Mouse (Mus musculus) gastrocnemius, postnatal 14 days (tissue): ENCODE results near the gene Sept10. TPM values are rescaled to one million over a fixed set of nuclear protein-coding genes. Genes with fewer than 3 reads are reported as not detected.

Experiments
- DNase-seq: peaks from one replicate; pipeline ENCODE4 v3.0.0; 2021; ENCODE audit warnings: mixed read lengths
- intact Hi-C: fragments of 180-260 bp; cut with DNase I; formaldehyde crosslinking; loops from one replicate; pipeline ENCODE4 v1.15.1; 2025; ENCODE audit warnings: low total_unique reads
- long read RNA-seq, 2 experiments: library from polyadenylated mRNA; stranded (forward); transcript quantifications; one replicate each; pipeline ENCODE4 v2.0.0; 2021
- total RNA-seq, 2 experiments: library from RNA; stranded (reverse); gene quantifications; 2 replicates each; pipeline ENCODE4 v1.2.3; 2021

The Sept10 gene
- total RNA-seq: 10 to 100 TPM; 16.6 to 17.0 TPM
- long read RNA-seq, experiment 1, partial matches to known transcripts: 1 of 7 reads
- long read RNA-seq, experiment 1, other reads (novel, unspliced or antisense): 2 of 7 reads
- long read RNA-seq, experiment 2, partial matches to known transcripts: 0 of 5 reads
- long read RNA-seq, experiment 2, other reads (novel, unspliced or antisense): 3 of 5 reads

DNA sequence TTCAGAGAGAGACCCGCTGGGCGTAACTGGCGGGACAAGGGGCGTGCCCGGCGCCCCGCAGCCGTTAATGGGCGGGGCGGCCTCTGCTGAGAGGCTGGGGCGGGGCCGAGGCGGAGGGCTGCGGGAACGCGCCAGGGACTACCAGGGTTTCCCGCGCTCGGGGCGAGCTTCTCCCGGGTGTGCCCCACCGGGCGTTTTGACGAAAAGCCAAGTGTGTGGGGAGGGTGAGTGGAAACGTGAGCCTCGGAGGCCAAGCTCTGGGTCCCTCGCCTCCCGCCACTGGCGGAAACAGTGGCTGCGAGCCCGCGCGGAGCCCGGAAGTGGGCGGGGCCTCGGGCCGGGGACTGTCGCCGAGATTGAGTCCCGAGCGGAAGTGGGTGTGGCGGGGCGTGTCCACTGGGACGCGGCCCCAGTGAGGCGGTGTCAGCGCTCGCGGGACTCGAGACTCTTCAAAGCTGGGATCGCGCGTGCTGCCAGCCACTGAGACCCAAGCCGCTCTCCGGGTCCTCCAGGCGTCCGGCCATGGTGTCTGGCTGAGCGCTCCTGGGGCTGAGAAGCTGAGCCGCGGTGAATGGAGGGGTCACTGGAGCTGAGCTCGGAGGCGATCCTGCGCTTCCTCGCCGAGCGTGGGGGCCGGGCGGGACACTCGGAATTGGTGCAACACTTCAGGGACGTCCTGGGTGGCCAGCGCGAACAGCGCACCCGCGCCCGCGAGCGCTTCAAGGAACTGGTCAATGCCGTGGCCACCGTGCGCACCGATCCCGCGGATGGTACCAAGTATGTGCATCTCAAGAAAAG lies at the start of gene Sept10, which contains the start of gene Sowahc:
TSS of gene Sept10 (minus strand) at position 375 of the 798 bp plus-strand sequence.
TSS of gene Sowahc (plus strand) at position 481 of the 798 bp plus-strand sequence.
- intact Hi-C loops: loop anchor here (10.0 kb wide), 1 partner anchor 63 kb away; no protein-coding TSS in a partner anchor

GRCm38 (mm10) chr10:59268754-59269153 lies 47.1 kb upstream of the Sept10 start:
- no peak for DNase-seq
- intact Hi-C loops: no loop called here

More for the DNA sequence above, at the start of gene Sept10, which contains the start of gene Sowahc:
- DNase-seq: peak; percentile 98

DNA sequence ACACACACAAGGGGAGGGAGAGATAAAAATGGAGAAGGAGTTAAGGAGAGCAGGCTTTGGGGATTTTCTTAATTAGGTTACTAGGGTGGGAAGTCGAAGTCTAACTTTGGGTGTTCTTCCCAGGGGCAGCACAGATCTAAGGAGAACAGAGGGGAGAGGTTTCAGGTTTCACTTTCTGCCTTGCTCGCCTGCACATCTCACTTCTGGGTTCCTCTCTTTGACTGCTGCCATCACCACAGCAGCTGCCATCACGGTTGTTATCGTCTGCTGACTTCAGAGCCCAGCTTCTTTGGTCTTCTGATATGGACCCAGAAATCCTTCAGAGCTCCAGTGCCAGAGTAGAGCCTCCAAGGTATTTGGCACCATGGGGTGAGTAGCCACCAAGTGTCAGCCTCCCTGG lies 46.5 kb upstream of the Sept10 start:
- no peak for DNase-seq
- intact Hi-C loops: no loop called here

DNA sequence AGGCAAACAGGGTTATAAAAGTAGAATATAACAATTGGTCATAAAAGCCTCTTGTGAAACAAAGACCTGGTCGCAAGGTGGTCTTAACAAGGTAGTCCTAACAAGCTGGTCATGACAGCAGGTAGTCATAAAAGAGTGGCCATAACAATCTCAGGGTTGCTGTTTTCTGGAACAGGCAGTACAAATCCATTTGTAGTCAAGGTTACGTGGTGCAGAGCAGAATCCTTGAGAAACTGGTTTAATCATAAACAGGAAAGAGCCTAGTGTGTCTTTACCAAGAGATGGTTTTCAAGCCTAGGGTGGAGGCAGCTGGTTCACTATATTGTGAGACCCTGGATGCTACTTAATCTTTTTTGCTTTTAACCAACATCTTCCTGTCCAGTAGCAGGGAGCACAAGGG lies 45.6 kb upstream of the Sept10 start:
- intact Hi-C loops: no loop called here
- DNase-seq: no peak

DNA sequence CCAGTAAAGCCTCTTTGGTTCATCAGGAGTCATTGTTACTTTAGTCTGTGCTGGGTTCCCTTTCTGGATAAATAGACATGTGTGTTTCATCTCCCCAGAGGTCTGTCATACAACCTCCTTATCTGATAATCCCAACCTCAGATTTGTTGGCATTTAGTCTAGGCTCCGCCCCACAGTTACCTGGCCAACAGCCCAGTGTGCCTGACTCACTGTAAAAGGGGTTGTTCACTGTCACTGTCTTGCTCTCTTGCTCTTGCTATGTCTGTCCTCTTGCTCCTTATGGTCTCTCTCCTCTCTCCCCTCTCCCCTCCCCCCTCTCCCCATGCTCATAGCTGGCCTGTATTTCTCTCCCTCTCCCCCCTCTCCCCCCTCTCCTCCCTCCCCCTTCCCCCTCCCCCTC lies 44.5 kb upstream of the Sept10 start:
- intact Hi-C loops: no loop called here
- peak; percentile 47 for DNase-seq

DNA sequence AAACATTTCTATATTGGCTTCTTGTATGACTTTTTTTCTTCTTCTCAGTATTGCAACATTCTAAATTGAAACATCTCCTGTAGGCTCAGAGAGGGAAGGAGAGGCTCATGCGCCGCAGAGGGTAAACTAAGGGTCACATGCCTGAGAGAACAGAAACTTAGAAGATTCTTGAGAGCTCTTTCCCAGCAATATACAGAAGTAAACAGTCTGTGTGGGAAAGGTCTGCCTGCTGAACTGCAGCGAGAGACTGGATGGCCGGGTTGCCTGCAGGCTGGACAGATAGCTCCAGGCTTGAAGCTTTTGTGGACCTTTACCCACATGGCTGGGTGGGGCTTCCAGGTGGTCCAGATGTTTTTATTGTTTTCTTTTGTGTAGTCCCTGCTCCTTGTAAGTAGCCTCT lies 44.0 kb upstream of the Sept10 start:
- intact Hi-C loops: no loop called here
- no peak for DNase-seq

DNA sequence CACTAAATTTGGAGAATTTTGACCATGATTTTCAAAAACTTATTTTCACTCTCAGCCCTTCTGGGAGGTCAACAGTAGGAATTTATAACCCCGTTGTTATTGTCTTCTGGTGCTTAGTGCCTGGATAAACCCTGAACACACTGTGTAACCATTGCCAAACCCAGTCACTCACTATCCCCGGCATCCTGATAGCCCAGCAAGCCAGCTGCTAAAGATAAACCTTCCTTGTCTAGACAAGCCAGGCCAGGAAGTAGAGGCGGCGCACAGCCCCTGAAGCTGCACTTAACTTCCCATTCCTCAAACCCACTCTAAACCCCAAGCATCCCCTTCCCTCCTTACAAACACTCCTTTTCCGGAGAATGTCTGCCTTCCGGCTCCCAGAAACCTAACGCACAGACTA lies 43.4 kb upstream of the Sept10 start:
- DNase-seq: no peak
- intact Hi-C loops: no loop called here

DNA sequence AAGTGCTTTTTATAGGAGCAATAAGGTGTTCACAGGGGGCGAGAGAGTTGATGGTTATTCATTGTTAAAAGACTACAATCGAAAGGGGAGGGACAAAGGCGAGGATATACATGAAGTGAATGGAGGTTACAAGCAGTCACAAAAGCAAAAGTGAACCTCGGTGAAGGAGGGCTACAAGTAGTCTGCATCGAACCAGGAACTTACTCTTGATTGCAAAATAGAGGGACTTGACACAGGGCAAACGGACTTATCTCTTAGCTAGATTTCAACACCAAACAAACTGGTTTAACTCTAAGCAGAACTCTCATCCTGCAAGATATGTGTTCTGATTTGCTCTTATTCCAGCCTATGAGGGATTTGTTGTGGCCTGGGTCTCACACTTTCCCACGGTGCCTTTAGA lies 41.3 kb upstream of the Sept10 start:
- intact Hi-C loops: no loop called here
- DNase-seq: no peak

GRCm38 (mm10) chr10:59262021-59262420 lies 40.4 kb upstream of the Sept10 start:
- DNase-seq: no peak
- intact Hi-C loops: no loop called here

GRCm38 (mm10) chr10:59261603-59262002 lies 40.0 kb upstream of the Sept10 start:
- DNase-seq: no peak
- intact Hi-C loops: no loop called here

DNA sequence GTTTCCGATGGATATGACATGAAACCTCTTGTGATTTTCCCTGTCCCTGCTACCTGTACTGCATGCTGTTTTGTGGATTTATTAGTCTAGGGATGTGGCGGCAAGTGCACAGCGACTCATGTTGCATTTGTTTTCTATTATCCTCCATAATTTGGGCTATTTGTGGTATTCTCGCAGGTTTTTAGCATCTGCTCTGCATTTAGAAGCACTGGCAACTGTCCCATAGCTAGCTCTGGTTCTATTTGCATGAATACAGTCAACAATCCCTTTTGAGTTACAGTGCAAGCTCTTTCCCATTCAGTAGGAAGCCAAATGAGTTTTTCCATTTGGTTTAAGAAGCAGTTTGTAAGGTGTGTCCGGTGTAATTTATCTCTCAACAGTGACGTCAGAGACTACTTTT lies 37.9 kb upstream of the Sept10 start:
- intact Hi-C loops: no loop called here
- no peak for DNase-seq

DNA sequence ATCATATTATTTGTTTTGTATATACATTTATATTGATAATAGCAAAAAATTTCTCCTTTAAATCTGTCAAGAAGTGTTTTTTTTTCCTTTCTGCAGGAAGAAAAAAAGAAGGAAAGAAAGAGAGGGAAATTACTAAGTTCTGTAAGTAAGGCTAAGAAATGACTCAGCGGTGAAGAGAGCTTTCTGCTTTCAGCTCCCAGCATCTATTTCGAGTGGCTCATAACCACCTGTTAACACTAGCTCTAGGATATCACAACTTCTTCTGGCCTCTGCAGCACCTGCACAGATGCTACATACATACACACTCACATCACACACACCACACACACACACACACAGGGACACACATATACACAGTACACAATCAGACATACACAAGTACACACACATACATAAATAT lies 34.9 kb upstream of the Sept10 start:
- DNase-seq: no peak
- intact Hi-C loops: no loop called here

GRCm38 (mm10) chr10:59253541-59254079 lies 32.0 kb upstream of the Sept10 start:
- no peak for DNase-seq

DNA sequence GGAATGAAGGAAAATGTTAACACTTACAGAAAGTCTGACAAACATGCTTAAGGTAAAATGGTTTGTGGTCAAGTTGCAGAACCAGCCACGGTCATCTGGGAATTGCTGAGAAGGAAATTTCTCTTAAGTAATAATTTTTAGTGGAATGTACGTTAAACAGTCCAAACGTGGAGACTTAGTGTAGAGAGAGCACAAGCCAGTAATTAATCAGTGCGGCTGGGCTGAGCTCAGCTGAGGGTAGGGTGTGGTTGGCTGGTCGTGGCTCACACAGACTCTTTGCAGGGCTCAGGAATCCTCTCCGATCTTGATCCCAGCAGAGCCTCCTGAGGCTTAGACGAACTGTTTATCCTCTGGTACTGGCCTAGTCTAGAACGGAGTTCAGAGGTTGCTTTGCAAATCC lies 30.7 kb upstream of the Sept10 start:
- DNase-seq: no peak
- intact Hi-C loops: no loop called here

More at GRCm38 (mm10) chr10:59253541-59254079, 32.0 kb upstream of the Sept10 start:
- intact Hi-C loops: no loop called here

DNA sequence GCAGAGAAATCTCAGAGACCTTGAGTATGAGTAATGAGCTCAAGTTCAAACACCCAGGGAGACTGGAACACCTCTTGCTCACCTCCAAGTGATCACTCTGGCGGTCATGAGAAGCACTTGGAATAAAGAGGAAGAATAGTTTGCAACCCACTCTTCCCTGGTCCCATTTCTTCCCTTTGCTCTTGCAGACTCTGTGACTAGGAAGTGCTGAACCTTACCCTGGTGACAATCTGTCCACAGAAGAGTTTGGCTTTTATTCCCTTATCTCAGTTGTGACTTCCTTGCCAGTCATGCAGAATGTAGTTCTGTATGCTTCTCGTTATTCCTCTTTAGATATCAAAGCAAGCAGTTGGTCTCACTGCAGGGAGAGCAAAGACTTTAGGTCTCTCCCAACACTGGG lies 30.3 kb upstream of the Sept10 start:
- no peak for DNase-seq
- intact Hi-C loops: no loop called here

DNA sequence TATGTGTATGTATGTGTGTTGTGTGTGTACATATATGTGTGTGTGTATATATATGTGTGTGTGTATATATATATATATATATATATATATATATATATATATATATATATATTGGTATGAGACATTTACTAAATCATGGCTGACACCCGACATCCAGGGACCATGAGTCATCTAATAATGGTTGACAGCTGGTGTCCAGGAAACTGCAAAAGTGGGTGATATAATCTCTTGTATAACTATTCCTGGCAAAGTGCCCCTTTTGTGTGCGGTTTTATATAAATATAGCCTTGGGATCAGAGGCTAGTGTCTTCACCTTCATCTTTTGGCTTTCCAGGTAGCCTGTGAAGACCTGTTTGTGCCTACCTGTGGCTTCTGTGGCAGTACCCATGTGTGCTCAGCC lies 29.0 kb upstream of the Sept10 start:
- intact Hi-C loops: no loop called here
- DNase-seq: no peak

DNA sequence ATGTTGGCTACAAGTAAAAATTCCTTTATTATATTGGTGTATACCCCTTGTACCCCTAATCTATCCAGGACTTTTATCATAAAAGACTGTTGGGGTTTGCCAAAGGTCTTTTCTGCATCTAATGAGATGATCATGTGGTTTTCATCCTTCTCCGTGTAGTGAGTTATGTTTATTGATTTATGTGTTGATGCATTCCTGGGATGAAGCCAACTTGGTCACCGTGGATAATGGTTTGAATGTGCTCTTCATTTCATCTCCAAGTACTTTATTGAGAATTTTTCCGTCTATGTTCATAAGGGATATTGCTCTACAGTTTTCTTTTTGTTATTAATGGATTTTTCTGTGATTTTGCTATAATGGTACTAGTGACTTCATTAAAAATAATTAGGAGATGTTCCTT lies 27.9 kb upstream of the Sept10 start:
- intact Hi-C loops: no loop called here

DNA sequence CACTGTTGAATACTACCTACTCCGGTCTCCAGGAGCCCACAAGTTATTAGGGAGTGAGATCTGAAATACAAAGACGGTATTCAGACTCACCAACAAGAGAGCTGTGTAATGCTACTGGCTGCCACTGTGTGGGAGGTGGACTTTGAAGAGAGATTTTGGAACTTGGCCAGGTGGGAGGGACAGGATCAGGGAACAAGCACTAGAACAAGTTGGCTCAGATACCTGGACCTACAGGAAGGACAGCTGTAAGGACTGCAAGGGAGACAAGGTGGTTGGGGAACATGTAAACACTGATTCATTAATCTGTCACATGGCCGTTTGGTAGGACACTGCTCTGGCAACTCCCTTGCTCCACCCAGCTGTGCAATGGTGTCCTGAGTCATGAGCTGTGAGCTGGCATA lies 19.5 kb upstream of the Sept10 start:
- DNase-seq: no peak
- intact Hi-C loops: no loop called here

More for the DNA sequence above, 27.9 kb upstream of the Sept10 start:
- DNase-seq: no peak

GRCm38 (mm10) chr10:59237757-59238156 lies 16.1 kb upstream of the Sept10 start:
- DNase-seq: peak; percentile 18
- intact Hi-C loops: no loop called here

DNA sequence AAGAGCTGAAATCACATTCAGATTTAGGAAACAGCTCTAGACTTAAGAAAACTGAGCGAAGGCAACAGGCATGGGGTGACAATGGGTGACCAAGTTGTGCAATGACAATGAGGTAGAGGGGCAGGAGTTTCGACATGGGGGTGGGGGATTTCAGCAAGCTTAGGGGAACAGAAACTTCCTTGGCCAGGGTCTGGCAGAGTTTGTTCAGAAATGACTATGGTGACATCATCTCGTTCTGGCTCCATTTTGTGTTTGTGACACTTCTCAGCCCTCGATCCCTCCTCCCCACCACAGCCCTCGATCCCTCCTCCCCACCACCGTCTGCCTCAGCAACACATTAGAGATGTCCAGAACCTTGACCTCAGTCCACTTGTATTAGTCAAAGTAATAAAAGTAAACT lies 14.8 kb upstream of the Sept10 start:
- intact Hi-C loops: no loop called here

GRCm38 (mm10) chr10:59235847-59236246 lies 14.2 kb upstream of the Sept10 start:
- DNase-seq: no peak
- intact Hi-C loops: no loop called here

More for the DNA sequence above, 14.8 kb upstream of the Sept10 start:
- DNase-seq: no peak
